Mouse (Mus musculus): ENCODE data around the gene Fmo6.

The Fmo6 gene

DNA sequence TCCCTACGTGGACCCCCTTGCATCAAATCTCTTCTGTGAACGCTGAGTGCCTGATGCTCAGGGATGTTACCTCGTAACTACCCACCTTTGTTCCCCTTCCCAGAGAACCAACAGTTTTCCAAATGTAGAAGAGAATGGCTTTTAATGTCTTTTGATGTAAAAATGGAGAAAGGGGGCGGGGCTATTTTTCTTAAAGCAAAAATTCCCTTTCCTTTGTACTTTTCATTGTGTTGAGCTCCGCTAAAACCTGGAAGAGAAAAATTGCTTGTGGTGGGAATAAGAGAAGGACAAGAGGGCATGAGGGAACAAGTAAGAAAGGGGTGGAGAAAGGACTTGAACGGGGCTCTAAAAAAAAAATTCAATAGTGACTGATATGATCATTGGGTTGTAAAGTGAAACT lies at the start of gene Fmo6:
Fmo6 (minus strand) TSS at position 101 of the 400 bp plus-strand sequence.
- DNase-seq: no peak

- no peak for DNase-seq
These were observed 49.5 kb upstream of the Fmo6 start for GRCm38 (mm10) chr1:162986777-162987176.

GRCm38 (mm10) chr1:162986121-162986748 lies 48.9 kb upstream of the Fmo6 start:
- DNase-seq: no peak

DNA sequence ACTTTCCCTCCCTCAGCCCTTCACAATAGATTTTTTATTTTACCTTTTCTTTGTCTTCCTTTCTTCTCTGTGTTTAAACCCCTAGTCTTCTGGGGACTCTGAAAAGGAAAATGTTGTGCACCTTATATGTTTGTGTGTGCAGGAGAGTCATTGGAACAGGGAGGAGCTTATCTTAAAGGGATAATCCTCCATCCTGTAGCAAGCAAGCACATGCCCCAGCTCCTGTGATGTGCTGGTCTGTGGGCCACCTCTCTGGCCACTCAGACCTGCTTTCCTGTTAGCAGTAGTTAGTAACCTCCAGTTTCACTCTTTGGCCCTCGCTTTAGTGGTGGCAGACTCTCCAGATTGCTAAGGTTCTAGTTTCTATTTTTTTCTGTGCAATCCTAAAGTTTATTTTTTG lies 47.1 kb upstream of the Fmo6 start, which contains the start of gene Fmo3:
Fmo3 (minus strand) TSS at position 101 of the 400 bp plus-strand sequence.
- no peak for DNase-seq

DNA sequence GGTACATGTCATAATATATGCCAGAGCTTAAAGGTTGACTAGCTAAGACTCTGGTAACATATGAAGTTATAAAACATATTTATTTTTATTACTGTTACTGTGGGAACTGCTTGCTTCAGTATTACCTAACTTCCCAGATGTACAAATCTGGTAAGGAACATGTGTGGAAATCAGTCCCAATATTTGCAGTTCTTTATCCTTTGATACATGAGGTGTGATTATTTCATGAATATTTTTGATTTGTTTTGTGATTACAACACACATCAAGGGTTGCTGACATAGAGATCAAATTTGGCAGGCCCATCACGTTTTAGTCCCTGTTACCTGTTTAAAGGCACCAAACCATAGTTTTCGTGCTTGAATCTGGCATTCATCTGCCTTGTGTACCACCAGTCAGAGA lies 26.2 kb upstream of the Fmo6 start:
- DNase-seq: no peak

- DNase-seq: no peak
These were observed 20.1 kb upstream of the Fmo6 start for GRCm38 (mm10) chr1:162957422-162957821.

- DNase-seq: no peak
These were observed 15.8 kb upstream of the Fmo6 start for GRCm38 (mm10) chr1:162953079-162953478.

GRCm38 (mm10) chr1:162949763-162950162 lies 12.4 kb upstream of the Fmo6 start:
- DNase-seq: no peak

GRCm38 (mm10) chr1:162947934-162948333 lies 10.6 kb upstream of the Fmo6 start:
- no peak for DNase-seq

DNA sequence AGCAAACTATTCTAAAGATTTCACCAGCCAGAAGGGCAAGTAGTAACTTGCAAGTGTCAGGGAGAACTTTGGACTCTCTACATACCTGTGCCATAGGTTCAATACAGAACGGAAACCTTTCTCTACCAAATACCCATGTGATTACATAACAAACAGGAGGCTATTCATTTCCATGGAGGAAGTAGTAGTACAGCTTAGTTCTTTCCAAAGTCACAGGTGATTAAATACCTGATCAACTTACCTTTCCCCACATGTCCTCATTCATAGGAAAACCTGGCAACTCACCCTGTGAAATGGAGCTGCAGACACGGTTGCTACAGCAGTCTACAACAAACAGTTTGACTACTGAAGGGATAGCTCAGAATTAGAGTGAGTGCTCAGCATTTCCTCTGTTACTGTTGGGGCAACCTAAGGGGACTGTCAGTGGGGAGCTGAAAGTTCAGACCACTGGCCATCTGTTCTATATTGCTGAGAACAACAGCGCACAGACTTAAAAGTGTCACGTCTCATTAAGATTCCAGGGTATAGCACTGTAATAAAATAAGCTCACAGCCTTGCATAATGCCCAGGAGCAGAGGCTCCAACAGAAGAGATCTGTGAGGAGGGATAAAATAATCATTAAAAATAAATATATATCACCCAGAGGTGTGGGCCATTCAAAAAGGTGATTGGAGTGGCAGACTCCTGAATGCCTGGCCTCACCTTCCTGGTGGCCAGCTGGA lies 9.7 kb upstream of the Fmo6 start:
- no peak for DNase-seq

DNA sequence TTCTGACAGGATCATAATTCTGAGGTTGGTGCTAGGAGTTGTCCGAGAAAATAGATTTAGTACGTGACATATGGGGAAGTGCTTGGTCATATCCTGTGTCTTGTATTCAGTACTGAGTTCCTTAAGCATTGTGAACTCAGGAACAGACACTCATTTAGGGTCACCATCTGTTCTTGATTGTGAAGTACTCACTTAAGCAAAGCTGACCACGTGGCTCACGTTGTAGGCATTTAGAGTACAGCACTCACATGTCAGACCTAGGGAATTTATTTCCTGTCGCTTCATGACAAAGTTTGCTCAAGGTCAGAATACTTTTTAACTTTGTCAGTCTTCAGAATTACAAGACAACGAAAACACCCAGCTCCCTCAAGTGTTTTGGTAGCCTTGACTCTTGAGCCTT lies 6.4 kb upstream of the Fmo6 start:
- no peak for DNase-seq

GRCm38 (mm10) chr1:162938696-162939351 lies 1.5 kb upstream of the Fmo6 start:
- DNase-seq: peak in 1 of 2 experiments; percentile 2

DNA sequence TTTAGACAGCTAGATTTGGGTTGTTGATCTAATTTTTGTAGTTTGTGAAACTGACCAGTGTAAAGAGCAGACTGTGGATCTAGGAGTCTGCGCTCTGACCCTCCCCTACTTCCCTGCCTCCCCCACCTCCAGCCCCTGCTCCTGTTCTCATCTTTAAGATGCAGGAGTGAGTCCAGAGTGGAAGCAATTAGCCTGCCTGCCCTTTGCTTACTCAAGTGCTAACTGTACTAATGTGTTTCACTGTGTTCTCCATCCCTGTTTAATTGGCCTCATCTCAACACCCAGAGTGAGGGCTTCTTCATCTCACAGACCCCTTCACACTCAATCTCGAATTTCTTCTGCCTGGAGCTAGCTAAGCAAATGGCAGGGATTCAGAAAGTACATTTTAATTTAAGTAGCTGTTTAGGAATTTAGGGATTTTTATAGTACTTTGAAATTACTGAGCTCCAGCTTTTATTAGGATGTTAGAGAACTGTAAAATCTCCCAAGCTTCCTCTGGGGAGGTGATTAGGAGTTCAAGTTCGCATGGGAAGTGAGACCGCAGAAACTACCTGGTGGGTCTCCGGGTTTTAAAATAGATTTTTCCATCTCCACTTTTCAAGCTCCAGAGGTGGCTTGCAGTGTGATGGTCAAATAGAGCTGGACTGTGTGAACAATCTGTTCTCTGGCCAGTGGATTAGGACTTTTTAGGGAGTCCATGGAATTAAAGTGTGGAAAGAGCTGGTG lies 818 bp upstream of the Fmo6 start:
- no peak for DNase-seq

DNA sequence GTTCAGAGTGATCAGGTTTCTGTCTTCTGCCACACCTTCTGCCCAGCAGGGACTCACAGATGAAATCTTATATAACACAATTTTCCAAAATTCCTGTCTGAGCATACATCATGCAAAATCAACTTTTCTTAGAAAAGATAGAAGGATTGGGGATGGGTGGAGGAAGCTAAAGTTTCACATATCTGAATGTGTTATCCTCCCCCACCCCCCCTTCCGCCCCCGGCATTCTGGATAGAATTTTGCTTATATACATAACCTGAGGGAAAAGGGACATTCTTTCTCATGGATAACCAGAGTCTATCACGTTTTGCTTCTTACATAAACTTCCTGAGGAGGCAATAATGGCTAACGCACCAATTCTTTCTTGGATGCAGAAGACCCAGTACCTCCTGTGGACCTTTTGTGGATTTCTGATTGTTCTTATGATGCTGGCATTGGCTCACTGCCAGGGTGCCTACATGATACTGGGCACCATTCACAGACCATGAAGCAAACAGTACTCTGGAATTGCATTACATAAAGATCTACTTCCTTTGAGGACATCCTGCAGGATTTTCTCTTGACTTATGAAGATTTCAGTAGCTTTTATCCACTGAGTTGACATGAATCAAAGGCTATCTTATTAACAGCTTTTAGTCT lies 2.8 kb downstream of the Fmo6 start:
- DNase-seq: peak in 1 of 2 experiments; percentile 7

DNA sequence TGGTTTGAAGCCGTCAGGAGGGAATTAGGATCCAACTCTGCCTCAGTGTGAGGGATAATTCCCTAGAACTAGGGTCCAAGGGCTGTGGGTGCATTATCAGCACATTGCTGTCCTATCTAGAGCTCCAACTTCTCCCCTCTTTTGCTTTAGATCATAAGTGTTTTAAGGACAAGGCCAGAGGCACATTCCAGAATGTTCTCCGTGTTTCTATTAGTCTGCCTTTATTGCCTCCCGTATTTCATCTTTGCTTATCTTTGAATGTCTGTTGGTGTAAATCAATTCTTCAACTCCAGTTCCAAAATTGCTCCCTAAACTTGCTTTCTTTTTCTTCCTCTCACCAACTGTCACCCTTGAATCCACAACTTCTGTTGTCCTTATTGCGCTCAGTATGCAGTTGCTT lies 4.9 kb downstream of the Fmo6 start:
- no peak for DNase-seq

- peak in 1 of 2 experiments; percentile 7 for DNase-seq
These were observed 5.4 kb downstream of the Fmo6 start for GRCm38 (mm10) chr1:162931880-162932279.

DNA sequence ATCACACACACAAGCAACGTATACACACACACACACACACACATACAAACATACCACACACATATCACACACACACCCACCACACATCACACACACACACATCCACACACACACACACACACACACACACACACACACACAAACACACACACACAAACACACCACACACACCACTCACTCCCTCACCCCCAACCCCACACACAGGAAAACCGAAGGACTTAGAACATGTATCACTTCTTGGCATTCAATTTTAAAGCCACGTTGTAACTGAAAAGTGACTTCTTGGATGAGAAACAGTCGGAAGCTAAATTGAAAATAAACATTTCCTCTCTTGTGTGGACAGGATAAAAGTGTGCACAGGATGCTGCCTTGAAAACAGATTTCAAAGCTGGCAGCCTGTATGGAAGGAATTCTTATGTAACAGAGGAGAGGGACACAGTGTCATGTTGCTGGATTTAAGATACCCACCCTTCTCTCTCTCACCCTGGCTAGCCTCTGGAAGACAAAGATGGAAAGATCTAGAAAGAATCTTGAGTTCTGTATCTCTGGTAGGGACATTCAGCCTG lies 5.9 kb downstream of the Fmo6 start:
- DNase-seq: no peak

DNA sequence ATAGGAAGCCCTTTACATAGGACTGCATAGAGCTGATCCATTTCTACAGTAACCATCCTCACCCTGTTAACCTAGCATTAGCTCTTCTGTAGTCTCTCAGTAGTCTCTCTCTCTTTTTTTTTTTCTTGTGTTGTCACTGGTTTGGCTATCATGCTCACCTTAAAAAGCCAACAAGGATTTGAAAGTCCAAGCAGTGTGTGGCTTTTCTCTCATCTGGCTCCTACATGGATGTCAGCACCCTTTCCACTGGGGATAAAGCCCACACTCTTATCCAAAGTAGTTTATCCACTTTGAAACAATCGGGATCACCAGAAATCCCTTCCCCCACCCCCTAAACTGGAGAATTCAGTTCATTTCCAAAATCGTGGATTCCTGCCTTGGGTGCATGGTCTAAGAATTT lies 6.7 kb downstream of the Fmo6 start:
- DNase-seq: no peak

GRCm38 (mm10) chr1:162929146-162929545 lies 8.2 kb downstream of the Fmo6 start:
- DNase-seq: no peak

GRCm38 (mm10) chr1:162925121-162925520 lies 12.2 kb downstream of the Fmo6 start:
- DNase-seq: no peak

DNA sequence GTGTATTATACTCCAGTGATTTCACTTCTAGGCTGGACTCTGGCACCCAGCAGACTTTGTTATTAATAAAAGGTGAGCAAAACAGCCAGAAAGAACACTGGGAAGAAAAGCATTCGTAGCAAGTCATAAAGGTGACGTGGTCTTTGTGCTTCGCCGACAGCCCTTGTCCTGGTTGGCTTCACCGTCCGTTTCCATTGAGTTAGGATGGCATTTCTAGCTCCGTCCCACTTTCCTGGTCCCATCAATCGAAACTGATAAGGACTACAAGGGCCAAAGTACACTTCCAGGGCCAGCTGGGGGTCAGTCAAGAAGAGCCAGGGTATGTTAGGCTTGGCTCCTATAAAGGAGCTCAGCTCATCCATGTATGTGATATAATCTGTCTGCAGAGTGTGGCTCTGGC lies 20.7 kb downstream of the Fmo6 start:
- no peak for DNase-seq

DNA sequence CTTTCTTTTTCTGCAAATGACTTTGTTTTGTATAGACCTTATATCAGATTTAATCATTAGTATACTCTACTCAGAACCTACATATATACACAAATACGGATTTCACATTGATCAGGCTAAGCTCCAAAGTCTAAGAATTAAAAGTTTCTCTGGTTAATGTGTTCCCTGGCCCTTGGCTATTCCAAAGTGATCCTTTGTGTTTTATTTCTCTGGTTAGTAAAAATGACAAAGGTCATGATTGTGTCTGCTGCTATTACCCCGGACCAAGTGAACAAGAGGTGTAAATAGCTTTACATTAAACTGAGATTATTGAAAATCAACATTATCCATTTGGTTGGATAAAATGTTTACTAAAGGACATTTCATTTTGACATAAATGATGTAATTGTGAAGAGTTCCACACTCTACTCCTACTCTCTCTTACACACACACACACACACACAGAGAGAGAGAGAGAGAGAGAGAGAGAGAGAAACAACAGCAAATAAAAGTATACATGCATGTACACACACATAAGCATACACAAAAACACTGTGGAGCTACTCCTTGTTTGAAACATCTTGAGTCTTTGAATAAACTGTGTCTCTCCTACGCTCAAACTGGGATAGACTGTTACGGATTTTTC lies 22.3 kb downstream of the Fmo6 start:
- no peak for DNase-seq

Measured in cerebellum, postnatal 10 days (tissue).